Mouse (Mus musculus) left cerebral cortex, adult 11 months (tissue): ENCODE measurements at regions not wholly inside any gene's neighbourhood (a gene's known extent, or its start where the extent isn't known, plus 50 kb on each side); places are given as distances from the start of the nearest gene placed in this dataset.

Experiments
- DNase-seq: peaks from one replicate; pipeline ENCODE4 v3.0.0; 2022; ENCODE audit warnings: low spot score

DNA sequence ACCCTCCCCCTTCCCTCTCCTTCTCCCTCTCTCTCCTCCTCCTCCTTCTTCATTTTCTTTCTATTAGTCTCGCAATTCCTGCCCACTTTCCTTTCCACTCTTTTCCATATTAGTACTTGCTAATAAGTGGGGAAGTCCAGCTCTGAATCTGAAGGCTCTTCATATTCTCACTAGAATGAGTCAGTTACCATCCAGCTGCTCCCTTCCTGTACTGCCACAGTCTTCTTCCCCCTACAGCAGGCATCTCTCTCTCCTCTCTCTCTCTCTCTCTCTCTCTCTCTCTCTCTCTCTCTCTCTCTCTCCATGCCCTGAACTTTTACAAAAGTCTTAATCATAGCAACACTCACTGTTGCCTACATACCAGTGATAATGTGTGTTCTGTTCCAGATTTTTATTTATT is 226.6 kb upstream of the Pter start:
- DNase-seq = no peak

DNA sequence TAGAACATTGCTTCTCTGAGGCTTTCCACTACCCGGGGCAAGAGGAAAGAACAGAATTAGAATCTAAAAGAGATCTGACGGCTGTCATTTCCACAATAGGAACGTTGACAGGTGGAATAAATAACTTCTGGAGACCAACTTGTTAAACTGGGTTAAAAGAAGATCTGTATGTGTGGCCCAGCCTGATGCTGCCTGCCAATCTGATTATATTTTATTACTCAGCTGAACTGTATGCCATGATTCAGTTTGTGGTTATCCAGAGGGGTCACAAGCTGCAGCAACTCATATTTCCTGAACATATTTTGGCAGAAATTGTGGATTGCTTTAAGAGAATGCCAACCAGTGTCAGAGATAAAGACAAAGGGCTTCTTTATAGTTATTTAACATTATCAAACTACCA is 224.5 kb upstream of the Pter start:
- DNase-seq = no peak

GRCm38 (mm10) chr2:12707514-12707913 is 216.3 kb upstream of the Pter start:
- no peak for DNase-seq

DNA sequence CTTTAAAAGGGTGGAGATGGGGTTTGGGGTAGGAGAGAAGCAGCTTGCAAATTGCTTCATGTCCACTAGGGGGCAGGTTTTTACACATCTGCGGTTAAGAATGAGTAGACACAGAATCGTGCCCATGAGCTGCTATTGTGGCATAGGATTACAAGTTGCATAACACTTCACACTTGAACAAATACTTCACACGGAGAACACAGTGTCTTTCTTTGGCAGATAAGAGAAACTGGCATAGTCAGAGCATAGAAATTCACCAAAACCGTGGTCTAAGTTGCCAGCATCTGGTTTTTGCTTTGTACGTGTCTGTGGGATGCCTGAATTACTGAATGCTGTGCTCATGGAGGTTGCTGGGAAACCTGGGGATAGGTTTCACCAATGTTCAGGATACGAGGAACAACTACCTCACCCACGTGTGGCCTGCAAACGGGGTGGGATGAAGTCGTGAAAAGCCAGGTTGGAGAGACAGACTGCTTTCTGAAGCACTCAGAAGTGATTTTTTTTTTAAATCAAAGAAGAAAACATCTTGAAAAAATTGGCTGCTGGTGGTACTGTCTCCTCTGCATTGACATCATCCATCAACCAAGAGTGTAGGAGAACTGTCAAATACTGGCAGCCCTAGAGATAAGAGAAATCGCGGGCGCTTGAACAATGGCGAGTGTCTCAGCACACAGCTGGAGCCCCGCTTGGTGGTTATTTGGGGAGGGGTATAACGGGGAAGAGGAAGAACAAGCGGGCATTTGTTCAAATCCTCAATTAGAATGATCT is 214.5 kb upstream of the Pter start:
- peak; percentile 58 for DNase-seq

GRCm38 (mm10) chr2:12709924-12710240 is 214.0 kb upstream of the Pter start:
- peak; percentile 10 for DNase-seq

GRCm38 (mm10) chr2:12716124-12717012 is 207.5 kb upstream of the Pter start:
- DNase-seq = no peak

- no peak for DNase-seq
Observed at GRCm38 (mm10) chr2:12729251-12729650, 194.6 kb upstream of the Pter start.

DNA sequence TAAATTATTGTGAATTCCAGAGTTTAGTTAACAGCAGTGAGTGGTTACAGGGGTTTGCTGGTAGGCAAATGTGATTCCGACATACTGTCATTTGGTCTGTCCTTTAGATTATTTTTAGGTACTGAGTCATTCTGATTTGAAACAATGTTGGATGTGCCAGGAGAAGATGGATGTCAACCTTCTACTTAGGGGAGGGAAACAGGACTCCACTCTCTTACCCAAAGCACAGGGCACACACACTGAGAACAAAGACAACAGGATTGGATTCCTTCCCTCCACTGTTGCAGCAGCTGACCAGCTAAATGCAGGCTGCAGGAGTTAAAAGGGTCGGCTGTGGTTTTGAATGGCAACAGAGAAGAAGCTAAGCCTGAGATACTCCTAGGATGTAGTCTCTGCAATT is 186.7 kb upstream of the Pter start:
- DNase-seq = no peak

DNA sequence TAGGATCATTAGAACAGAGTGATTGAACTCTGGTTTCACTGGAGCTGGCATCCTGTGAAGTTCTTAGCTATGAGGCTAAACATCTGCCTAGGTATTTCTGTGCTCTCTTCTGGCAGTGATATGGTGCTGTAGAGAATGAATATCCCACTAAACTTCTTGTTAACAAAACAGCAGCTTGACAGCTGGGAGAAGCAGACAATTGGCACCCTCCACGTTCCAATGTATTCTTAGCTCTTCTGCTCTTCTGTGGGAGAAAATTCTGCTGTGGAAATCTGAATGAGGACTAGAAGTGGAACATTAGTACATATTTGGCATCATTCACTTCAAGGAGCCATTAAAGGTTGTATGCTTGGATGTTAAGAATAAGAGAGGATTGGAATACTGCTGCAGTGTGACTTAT is 177.0 kb upstream of the Pter start:
- peak; percentile 28 for DNase-seq

- no peak for DNase-seq
Observed at GRCm38 (mm10) chr2:12758816-12759215, 165.0 kb upstream of the Pter start.

DNA sequence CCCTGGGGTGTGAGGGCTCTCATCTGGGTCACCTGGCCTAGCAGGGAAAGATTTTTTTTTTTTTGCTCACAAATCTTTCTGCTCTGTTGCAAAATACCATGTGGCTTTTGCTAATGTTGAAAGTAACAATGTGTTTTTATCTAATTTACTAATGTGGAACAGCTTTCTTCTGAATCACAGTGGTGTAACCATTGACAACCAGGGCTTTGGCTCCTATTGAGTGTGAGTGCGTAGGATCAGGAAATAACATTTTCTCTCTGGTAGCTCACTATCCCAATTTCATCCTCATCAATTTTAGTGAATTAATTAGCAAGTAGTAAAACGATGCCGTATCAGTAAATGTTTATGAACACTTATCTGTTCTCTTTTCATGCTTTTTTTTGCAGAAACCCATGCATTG is 163.9 kb upstream of the Pter start:
- no peak for DNase-seq

GRCm38 (mm10) chr2:12761461-12761860 is 162.4 kb upstream of the Pter start:
- DNase-seq = no peak

DNA sequence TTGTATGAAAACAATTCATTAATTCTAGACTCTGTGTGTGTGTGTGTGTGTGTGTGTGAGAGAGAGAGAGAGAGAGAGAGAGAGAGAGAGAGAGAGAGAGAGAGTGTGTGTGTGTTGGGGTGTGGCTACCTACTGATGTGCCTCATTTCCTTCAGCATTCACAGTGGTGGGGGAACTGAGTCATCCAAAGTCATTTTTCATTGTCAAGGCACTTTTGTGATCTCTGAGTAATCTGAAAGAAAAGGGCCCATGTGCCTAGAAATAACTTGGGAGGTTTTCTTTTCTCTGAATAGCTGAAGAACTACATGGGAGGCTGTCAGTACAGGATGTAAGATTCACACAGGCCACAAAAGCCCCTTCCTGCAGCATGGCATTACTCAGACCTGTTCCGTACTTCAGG is 159.3 kb upstream of the Pter start:
- DNase-seq = no peak

GRCm38 (mm10) chr2:12765336-12765735 is 158.5 kb upstream of the Pter start:
- DNase-seq = no peak

GRCm38 (mm10) chr2:12776866-12777265 is 147.0 kb upstream of the Pter start:
- DNase-seq = peak; percentile 30

GRCm38 (mm10) chr2:12777696-12778095 is 146.1 kb upstream of the Pter start:
- DNase-seq = no peak

DNA sequence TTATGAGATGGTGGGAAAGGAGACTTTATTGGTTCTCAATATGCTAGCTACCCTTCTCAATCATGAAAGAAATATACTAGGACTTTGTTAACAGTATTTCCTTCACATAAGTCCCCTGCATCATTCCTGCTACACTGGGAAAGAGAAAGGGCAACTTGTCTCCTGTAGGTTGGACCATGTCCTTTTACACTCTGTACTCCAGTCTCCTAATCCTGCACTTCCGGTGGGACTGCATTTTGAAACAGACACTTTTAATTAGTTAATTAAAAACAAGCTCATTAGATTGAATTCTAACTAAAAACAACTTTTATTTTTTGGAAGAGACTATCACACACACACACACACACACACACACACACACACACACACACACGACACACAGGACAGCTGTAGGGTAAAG is 131.2 kb upstream of the Pter start:
- no peak for DNase-seq

DNA sequence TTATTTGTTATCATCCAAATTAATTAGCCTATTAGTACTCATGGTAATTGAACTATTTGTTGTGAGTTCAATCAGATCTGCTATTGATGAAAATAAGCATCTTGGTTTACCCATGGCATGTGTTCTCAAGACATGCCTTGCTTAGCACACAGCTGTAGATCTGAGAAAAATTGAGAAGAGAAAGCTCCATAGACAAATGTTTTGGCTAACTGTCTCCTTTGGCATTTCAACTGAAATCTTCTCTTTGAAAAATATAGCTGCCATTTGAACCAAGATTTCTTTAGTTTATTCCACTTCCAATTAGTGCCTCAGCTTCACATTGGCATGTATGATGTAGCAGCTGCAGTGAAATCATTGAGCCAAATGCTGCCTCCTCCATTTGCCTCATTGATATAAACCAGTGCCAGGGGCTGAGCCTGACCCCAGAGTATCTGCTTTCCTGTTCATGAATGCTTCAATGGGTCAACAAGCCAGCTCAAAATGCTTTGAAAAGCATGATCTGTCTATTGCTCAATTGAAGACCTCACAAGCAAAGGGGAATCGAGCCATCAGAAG is 126.1 kb upstream of the Pter start:
- no peak for DNase-seq

DNA sequence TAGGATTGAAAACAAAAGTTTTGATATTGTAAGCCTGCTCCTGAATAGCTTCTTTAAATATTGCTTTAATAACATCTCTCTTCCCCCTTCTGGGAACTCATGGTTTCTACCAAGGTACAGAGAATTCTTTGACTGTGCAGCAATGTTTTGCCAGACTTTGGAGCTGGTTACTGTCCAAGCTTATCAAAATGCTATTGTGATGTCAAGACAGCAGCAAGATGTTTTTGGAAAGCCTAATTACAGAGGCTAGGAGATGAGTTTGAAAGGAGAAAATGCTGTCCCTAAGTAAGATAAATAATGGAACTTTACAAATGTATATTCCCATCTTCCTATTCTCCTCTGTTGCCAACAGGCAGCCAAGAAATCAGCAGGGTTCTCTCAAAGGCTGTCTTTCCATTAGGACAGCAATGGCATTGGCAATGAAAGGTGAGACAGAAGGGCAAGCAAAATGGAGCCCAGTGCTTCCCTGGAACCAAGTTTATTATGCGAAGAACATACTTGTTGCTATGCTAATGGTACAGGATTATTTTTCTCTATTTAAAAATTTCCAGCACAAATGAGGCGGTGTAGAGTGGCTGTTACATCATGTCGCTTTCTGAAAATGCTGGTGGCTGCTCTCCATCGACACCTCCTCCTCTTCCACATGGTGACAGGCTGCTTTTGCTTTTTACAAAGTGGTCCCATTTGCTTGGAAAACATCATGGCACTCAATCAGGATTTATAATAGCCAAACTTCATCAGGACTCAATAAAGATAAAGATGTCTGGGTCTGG is 124.5 kb upstream of the Pter start:
- no peak for DNase-seq

GRCm38 (mm10) chr2:12802667-12803066 is 121.2 kb upstream of the Pter start:
- DNase-seq = no peak

- DNase-seq = no peak
Observed at GRCm38 (mm10) chr2:12805096-12805495, 118.7 kb upstream of the Pter start.

- DNase-seq = no peak
Observed at GRCm38 (mm10) chr2:12808466-12808865, 115.4 kb upstream of the Pter start.
